Mouse (Mus musculus) small intestine, adult 2 months (tissue): Measurements from ENCODE around the gene H2al1k. TPM values are rescaled to one million over a fixed set of nuclear protein-coding genes. Genes with fewer than 3 reads are reported as not detected.

Experiments
- polyA plus RNA-seq: library from polyadenylated mRNA; depleted of rRNA; stranded (reverse); fragments of >200 nt; gene quantifications from 2 replicates; pipeline ENCODE4 v1.2.3, GENCODE M21; 2012; rRNA removed

H2al1k gene
- polyA plus RNA-seq, 1 experiment = not detected

Other genes with a start within 250 kb of the H2al1k start
- not detected in 2 replicates for gene 4930402K13Rik, start 246.1 kb upstream of the H2al1k start, polyA plus RNA-seq
- gene Lancl3, start 150.7 kb upstream of the H2al1k start, polyA plus RNA-seq = 0.05 and 0.16 TPM in 2 replicates
- gene Gm14862, start 93.7 kb upstream of the H2al1k start, polyA plus RNA-seq = not detected in 2 replicates
- 3.7 and 10.1 TPM in 2 replicates for gene Xk, start 77.9 kb upstream of the H2al1k start, polyA plus RNA-seq
- 0.24 and 2.2 TPM in 2 replicates for gene H2al1m, start 66.9 kb upstream of the H2al1k start, polyA plus RNA-seq
- gene Cybb, start 137.1 kb downstream of the H2al1k start, polyA plus RNA-seq = 0.51 and 0.75 TPM in 2 replicates
- not detected in 2 replicates for gene H2al1o, start 221.8 kb downstream of the H2al1k start, polyA plus RNA-seq